Mouse (Mus musculus): ENCODE measurements around the gene Acvr1. TPM values are rescaled to one million over a fixed set of nuclear protein-coding genes. Genes with fewer than 3 reads are reported as not detected.

Acvr1 gene
- polyA plus RNA-seq, 1 experiment from 2014 or later: 5.6 TPM

DNA sequence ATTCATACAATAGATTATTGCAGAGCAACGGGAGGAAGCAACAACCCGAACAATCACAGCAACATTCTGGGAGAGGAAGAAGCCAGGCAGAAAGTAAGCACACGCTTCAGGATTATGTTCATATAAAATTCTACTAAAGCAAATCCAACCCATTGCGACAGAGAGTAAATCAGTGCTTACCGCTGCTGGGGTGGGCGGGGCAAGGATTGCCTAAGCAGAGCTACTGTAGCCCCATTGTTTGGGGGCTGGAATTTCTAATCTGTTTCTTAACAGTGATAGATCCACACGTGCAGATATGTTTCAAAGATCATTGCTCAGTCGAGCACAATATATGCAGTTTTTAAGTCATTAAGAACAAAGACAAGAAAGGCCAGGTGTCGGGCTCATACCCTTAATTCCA is 149.3 kb downstream of the Acvr1 start:
- H3K4me1 ChIP-seq (ENCODE audit: control insufficient read depth, insufficient read depth, low read length): no peaks in the 10 kb centered on the region
- H3K27me3 ChIP-seq (ENCODE audit: control insufficient read depth, insufficient read depth, low read length): no peaks in the 10 kb centered on the region
- no peaks in the 10 kb centered on the region for H3K36me3 ChIP-seq (ENCODE audit: control insufficient read depth, insufficient read depth, low read length)
- H3K4me3 ChIP-seq (replicated peaks; ENCODE audit: low read depth, low read length): no peak overlapping the region
- DNase-seq (no peak), ATAC-seq (ENCODE audit: low FRiP score, low TSS enrichment) (no peak)
- no peak overlapping the region for H3K4me2 ChIP-seq (ENCODE audit: low read length)
- WGBS: 85% methylated on average over 9 of the region's 9 CpGs
- no peak overlapping the region for H3K27ac ChIP-seq (replicated peaks; ENCODE audit: low read depth, low read length)
- H3K9ac ChIP-seq (replicated peaks; ENCODE audit: low read length): no peak overlapping the region
- H3K9me3 ChIP-seq (ENCODE audit: control insufficient read depth, low read length): no peaks in the 10 kb centered on the region

DNA sequence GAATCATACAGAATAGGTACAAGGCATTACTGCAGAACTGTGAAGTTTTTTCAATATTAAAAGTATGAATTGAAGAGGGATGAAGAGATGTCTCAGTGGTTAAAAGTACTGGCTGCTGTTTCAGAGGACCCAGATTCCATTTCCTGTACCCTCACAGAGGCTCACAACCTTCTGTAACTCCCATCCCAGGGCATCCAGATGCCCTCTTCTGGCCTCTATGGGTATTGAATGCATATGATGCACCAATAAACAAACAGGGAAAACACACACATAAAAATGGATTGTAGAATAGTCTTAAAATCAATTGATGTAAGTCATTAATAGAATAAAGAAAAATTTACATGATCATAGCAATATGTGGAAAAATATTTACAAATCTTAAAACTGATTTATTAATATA is 151.9 kb downstream of the Acvr1 start:
- Histone ChIP-seq H3K4me2 (ENCODE audit: low read length) (no peak overlapping the region), H3K4me1 (ENCODE audit: control insufficient read depth, insufficient read depth, low read length) (no peaks in the 10 kb centered on the region), H3K9ac (replicated peaks; ENCODE audit: low read length) (no peak overlapping the region), H3K4me3 (replicated peaks; ENCODE audit: low read depth, low read length) (no peak overlapping the region), H3K36me3 (ENCODE audit: control insufficient read depth, insufficient read depth, low read length) (no peaks in the 10 kb centered on the region), H3K27ac (replicated peaks; ENCODE audit: low read depth, low read length) (no peak overlapping the region), H3K27me3 (ENCODE audit: control insufficient read depth, insufficient read depth, low read length) (no peaks in the 10 kb centered on the region), H3K9me3 (ENCODE audit: control insufficient read depth, low read length) (no peaks in the 10 kb centered on the region)
- DNase-seq: no peak
- no peak for ATAC-seq (ENCODE audit: low FRiP score, low TSS enrichment)

DNA sequence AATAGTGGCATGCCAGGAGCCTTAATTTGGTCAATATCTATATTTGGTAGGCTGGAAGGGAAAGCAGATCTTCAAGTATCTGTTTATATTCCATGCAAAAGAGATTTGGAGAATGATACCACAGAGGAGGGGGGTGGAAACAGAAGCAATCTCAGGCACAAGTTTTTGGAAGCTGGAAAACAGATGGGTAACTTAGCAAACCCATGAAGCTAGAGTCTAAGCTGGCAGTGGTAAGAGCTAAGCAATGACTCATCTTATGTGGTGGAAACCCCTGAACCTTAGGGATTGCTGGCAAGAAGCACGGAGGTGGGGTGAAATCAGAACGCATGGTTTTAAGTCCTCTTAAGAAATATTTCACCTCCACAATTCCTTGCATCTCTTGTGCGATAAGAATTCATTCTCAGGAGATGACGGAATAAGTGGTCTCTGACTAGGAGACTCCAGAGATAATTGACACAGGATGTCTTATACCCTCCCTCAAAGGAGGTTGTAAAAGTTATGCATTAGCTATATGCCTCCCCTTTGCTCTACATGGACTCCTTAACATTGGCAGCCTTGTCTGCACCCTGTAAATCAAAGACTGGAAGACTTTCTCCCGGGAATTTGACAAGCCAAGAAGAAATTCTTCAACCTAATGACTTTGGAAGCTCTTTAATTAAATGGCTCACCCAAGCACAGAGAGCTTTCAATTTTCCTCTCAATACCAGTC is 157.9 kb downstream of the Acvr1 start:
- H3K4me2 ChIP-seq (ENCODE audit: low read length): no peak overlapping the region
- H3K9ac ChIP-seq (replicated peaks; ENCODE audit: low read length): no peak overlapping the region
- ATAC-seq (ENCODE audit: low FRiP score, low TSS enrichment) (no peak), DNase-seq (no peak)
- H3K27me3 ChIP-seq (ENCODE audit: control insufficient read depth, insufficient read depth, low read length): no peaks in the 10 kb centered on the region
- WGBS: 87% methylated on average over 5 of the region's 5 CpGs
- no peaks in the 10 kb centered on the region for H3K36me3 ChIP-seq (ENCODE audit: control insufficient read depth, insufficient read depth, low read length)
- H3K4me3 ChIP-seq (replicated peaks; ENCODE audit: low read depth, low read length): no peak overlapping the region
- H3K4me1 ChIP-seq (ENCODE audit: control insufficient read depth, insufficient read depth, low read length): no peaks in the 10 kb centered on the region
- 0 out of 2 replicates have a peak, but pooled peaks cover 4% of the 10 kb centered on the region for H3K9me3 ChIP-seq (ENCODE audit: control insufficient read depth, low read length)
- H3K27ac ChIP-seq (replicated peaks; ENCODE audit: low read depth, low read length): no peak overlapping the region

DNA sequence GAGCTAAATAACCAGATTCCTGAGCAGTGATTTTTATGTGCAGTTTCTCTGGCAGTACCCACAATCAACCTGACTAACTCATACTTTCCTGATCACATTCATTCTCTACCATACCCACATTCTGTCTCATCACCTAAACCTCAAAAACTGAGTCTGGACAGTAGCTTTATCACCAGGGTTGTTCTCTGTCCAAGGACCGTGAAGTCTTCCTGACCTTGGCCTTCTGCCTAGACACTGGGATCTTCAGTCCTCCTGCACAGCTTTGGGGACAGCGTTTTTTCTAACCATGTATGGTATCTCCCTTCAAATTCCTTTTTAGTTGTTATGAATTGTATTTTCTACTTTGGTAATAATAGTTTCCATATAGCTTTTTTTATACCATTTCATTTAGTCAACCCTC is 163.5 kb downstream of the Acvr1 start:
- no peaks in the 10 kb centered on the region for H3K4me1 ChIP-seq (ENCODE audit: control insufficient read depth, insufficient read depth, low read length)
- H3K4me3 ChIP-seq (replicated peaks; ENCODE audit: low read depth, low read length): no peak overlapping the region
- H3K9me3 ChIP-seq (ENCODE audit: control insufficient read depth, low read length): 0 out of 2 replicates have a peak, but pooled peaks cover 4% of the 10 kb centered on the region
- DNase-seq (no peak), ATAC-seq (ENCODE audit: low FRiP score, low TSS enrichment) (no peak)
- no peak overlapping the region for H3K4me2 ChIP-seq (ENCODE audit: low read length)
- WGBS: 89% methylated on average over 2 of the region's 2 CpGs
- H3K9ac ChIP-seq (replicated peaks; ENCODE audit: low read length): no peak overlapping the region
- H3K27me3 ChIP-seq (ENCODE audit: control insufficient read depth, insufficient read depth, low read length): no peaks in the 10 kb centered on the region
- H3K36me3 ChIP-seq (ENCODE audit: control insufficient read depth, insufficient read depth, low read length): no peaks in the 10 kb centered on the region
- no peak overlapping the region for H3K27ac ChIP-seq (replicated peaks; ENCODE audit: low read depth, low read length)

DNA sequence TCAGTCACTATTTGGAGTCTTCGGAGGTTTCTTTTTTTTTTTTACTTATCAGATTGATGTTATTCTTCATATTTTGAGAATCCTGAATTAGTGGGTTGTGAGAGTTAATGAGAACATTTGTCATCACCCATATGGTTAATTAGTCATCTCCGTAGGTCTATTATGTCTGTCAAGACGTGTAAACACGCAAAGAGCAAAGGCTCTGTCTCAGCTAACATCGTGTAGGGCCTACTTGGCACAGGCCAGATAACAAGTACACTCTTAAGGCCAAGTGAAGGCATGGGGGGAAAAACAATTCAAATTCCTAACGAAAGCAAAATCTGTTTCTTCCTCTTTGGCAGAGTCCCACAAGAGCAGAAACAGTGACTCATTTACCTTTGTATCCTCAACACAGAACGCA is 178.4 kb downstream of the Acvr1 start:
- 91% methylated on average over 7 of the region's 7 CpGs for WGBS
- ATAC-seq (ENCODE audit: low FRiP score, low TSS enrichment) (no peak), DNase-seq (no peak)
- H3K4me2 ChIP-seq (ENCODE audit: low read length): no peak overlapping the region
- H3K27me3 ChIP-seq (ENCODE audit: control insufficient read depth, insufficient read depth, low read length): no peaks in the 10 kb centered on the region
- H3K4me3 ChIP-seq (replicated peaks; ENCODE audit: low read depth, low read length): no peak overlapping the region
- no peaks in the 10 kb centered on the region for H3K36me3 ChIP-seq (ENCODE audit: control insufficient read depth, insufficient read depth, low read length)
- no peak overlapping the region for H3K27ac ChIP-seq (replicated peaks; ENCODE audit: low read depth, low read length)
- H3K4me1 ChIP-seq (ENCODE audit: control insufficient read depth, insufficient read depth, low read length): no peaks in the 10 kb centered on the region
- no peaks in the 10 kb centered on the region for H3K9me3 ChIP-seq (ENCODE audit: control insufficient read depth, low read length)
- H3K9ac ChIP-seq (replicated peaks; ENCODE audit: low read length): no peak overlapping the region

DNA sequence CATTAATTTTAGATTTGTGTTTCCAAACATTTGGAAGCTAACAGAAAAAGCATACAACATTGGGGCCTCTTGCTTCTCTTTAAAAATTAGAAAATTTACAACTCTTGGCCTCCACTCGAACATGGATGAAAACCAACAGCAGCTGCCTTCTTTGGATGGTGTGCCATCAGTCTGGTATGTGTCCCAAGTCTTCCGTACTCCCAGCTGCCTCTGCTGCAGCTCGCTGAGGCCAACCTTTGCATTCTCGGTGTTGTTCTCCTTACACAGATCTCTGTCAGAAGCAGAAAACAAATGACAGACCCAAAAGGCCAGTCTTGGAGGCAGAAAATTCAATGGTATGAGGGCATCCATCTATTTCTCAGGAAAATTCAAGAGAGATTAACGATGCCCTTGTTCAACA is 186.9 kb downstream of the Acvr1 start:
- Histone ChIP-seq H3K9ac (replicated peaks; ENCODE audit: low read length) (no peak overlapping the region), H3K27me3 (ENCODE audit: control insufficient read depth, insufficient read depth, low read length) (no peaks in the 10 kb centered on the region), H3K4me1 (ENCODE audit: control insufficient read depth, insufficient read depth, low read length) (no peaks in the 10 kb centered on the region), H3K36me3 (ENCODE audit: control insufficient read depth, insufficient read depth, low read length) (no peaks in the 10 kb centered on the region), H3K4me2 (ENCODE audit: low read length) (no peak overlapping the region), H3K9me3 (ENCODE audit: control insufficient read depth, low read length) (no peaks in the 10 kb centered on the region), H3K4me3 (replicated peaks; ENCODE audit: low read depth, low read length) (no peak overlapping the region), H3K27ac (replicated peaks; ENCODE audit: low read depth, low read length) (no peak overlapping the region)
- DNase-seq (no peak), ATAC-seq (ENCODE audit: low FRiP score, low TSS enrichment) (no peak)
- WGBS: 78% methylated on average over 5 of the region's 5 CpGs

DNA sequence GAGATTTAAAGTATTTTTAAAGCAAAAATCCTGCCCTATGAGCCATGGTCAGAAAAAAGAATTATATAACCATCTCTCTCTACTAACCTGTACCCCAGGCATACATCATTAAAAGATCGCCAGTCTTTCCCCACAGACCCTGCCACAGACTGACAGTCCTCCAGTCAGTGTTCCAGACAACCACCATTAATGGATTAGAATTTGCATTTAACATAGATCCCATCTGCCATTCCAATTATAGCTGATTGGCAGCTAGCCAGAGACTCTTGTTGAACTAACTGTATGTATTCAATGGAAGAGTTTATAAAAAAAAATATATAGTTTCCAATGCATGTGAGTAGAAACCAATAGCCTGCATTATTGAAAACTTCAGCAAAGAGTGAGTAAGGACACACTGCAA is 187.5 kb downstream of the Acvr1 start:
- Histone ChIP-seq H3K9ac (replicated peaks; ENCODE audit: low read length) (no peak overlapping the region), H3K27ac (replicated peaks; ENCODE audit: low read depth, low read length) (no peak overlapping the region), H3K36me3 (ENCODE audit: control insufficient read depth, insufficient read depth, low read length) (no peaks in the 10 kb centered on the region), H3K27me3 (ENCODE audit: control insufficient read depth, insufficient read depth, low read length) (no peaks in the 10 kb centered on the region), H3K4me1 (ENCODE audit: control insufficient read depth, insufficient read depth, low read length) (no peaks in the 10 kb centered on the region), H3K4me2 (ENCODE audit: low read length) (no peak overlapping the region), H3K4me3 (replicated peaks; ENCODE audit: low read depth, low read length) (no peak overlapping the region), H3K9me3 (ENCODE audit: control insufficient read depth, low read length) (no peaks in the 10 kb centered on the region)
- ATAC-seq (ENCODE audit: low FRiP score, low TSS enrichment) (no peak), DNase-seq (peak; percentile 58)
- 33% methylated on average over 1 of the region's 1 CpGs for WGBS

DNA sequence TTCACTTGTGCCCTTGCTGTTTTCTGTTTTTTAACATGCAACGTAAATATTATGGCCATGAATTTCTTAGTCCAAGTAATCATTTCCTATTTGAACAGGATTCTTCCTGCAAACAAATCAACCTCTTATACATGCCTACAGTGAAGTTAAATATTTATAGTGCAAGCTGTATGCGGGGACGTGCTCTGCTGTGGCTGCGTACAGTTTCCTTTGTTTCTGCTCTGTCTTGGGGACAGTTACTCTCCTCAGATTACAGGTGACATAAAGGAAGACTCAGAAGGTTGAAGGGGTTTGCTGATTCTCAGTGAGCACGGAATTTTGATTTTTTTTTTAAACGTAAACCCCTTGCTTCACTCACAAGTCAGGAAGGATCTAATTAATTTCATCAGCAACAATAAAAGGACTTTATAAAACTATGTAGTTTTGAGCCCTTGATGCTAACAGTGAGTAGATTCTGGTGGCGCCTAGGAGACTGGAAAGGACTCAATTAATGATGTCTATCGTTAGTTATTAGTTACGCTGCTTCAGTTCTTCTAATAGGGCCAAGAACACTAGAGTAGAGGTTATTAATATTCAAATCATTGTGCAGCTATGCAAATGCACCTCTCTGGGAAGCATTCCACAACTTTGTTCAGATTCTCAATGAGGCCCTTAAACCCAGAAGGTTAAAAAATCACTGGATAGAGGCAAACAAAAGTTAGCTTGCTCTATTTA is 189.4 kb downstream of the Acvr1 start:
- Histone ChIP-seq H3K36me3 (ENCODE audit: control insufficient read depth, insufficient read depth, low read length) (no peaks in the 10 kb centered on the region), H3K4me3 (replicated peaks; ENCODE audit: low read depth, low read length) (no peak overlapping the region), H3K27ac (replicated peaks; ENCODE audit: low read depth, low read length) (0 out of 2 replicates have a peak overlapping the region, but pooled peaks have one; percentile 20), H3K9ac (replicated peaks; ENCODE audit: low read length) (no peak overlapping the region), H3K27me3 (ENCODE audit: control insufficient read depth, insufficient read depth, low read length) (no peaks in the 10 kb centered on the region), H3K4me1 (ENCODE audit: control insufficient read depth, insufficient read depth, low read length) (no peaks in the 10 kb centered on the region), H3K9me3 (ENCODE audit: control insufficient read depth, low read length) (no peaks in the 10 kb centered on the region), H3K4me2 (ENCODE audit: low read length) (no peak overlapping the region)
- peak; percentile 21 for DNase-seq
- 50% methylated on average over 9 of the region's 9 CpGs for whole genome bisulfite sequencing
- ATAC-seq (ENCODE audit: low FRiP score, low TSS enrichment): no peak

DNA sequence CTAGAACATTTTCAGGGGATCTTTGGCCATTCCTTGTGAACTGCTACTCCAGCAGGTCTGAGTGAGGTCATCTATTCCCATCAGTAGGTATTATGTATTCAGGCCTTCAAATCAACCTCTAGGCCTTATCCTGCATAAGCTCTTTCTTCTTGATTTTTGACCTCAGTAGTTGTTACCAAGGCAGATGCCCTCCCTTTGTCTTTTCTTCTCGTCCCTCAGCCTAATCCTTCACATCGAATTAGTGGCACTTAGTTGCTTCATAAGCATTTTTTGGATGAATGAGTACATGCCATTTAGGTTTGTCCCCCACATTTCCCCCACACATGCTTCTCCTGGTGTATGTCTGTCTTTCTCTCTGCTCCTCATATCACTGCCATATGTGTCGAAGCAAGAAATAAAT is 200.8 kb downstream of the Acvr1 start:
- Histone ChIP-seq H3K4me1 (ENCODE audit: control insufficient read depth, insufficient read depth, low read length) (no peaks in the 10 kb centered on the region), H3K9ac (replicated peaks; ENCODE audit: low read length) (no peak overlapping the region), H3K27ac (replicated peaks; ENCODE audit: low read depth, low read length) (no peak overlapping the region), H3K4me2 (ENCODE audit: low read length) (no peak overlapping the region), H3K4me3 (replicated peaks; ENCODE audit: low read depth, low read length) (no peak overlapping the region), H3K9me3 (ENCODE audit: control insufficient read depth, low read length) (no peaks in the 10 kb centered on the region), H3K27me3 (ENCODE audit: control insufficient read depth, insufficient read depth, low read length) (no peaks in the 10 kb centered on the region), H3K36me3 (ENCODE audit: control insufficient read depth, insufficient read depth, low read length) (no peaks in the 10 kb centered on the region)
- DNase-seq (no peak), ATAC-seq (ENCODE audit: low FRiP score, low TSS enrichment) (no peak)
- 68% methylated on average over 3 of the region's 3 CpGs for WGBS
